Mouse (Mus musculus): ENCODE measurements around the gene Gm20388. TPM values are rescaled to one million over a fixed set of nuclear protein-coding genes. Genes with fewer than 3 reads are reported as not detected.
"Not testable (repeated sequence)": the region's sequence is repeated elsewhere in the genome, so short reads cannot be mapped to it uniquely, and the experiment has no call there.

The Gm20388 gene
- total RNA-seq, 2 experiments from 2014 or later, result 10.3 to 10.6 TPM

GRCm38 (mm10) chr8:121589205-121589726 is 1678.6 kb downstream of the Gm20388 start:
- no peak for DNase-seq (ENCODE audit: low spot score in 2 of 2)
- intact Hi-C loops (cut with DNase I), result no loop called here

DNA sequence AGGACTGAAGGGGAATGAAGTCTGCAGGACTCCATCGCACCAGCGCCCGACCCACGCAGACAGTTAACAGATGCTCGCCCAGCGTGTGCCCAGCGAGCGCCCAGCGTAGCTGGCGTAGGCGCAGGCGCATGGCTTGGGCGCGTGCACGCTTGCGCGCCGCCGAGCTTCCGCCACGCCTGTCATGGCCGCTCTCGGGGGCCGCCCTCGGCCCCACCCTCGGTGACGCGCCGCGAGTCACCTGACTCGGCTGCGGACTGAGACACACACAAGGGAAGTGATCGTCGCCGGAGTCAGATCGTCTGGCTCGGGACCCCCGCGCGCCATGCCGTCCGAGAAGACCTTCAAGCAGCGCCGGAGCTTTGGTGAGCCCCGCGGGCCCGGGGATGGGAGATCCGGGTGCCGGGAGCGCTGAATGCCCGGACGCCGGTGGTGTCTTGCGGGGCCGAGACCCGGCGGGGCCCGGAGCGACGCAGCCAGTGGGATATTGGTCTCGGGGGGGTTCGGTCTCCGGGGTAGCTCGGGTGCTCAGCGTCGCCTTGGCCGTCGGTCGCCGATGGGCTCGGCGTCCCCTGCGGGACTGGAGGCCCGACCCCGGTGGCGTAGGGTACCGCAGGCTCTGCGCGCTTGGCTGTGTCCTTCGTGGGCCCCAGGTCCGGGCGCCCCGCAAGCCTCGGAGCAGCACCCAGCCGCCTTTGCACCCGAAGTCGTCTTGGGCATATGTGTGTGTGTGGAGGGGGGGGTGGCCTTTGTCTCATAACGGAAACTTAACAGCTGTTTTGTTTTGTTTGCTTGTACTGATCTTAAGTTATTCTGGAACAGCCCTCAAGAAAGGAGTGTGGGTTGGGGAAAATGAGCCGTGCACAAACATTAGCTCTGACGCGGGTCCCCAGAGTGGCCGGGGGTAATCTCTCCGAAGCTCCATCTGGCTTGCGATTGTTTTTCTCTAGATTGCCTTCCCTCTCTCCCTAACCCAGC is 1679.8 kb downstream of the Gm20388 start, which contains the start of gene Map1lc3b:
Gene Map1lc3b (plus strand): TSS at position 159 of the 975 bp plus-strand sequence.
- intact Hi-C loops (cut with DNase I), result no loop called here
- peak; percentile 94 to 98 for DNase-seq (ENCODE audit: low spot score in 2 of 2)

DNA sequence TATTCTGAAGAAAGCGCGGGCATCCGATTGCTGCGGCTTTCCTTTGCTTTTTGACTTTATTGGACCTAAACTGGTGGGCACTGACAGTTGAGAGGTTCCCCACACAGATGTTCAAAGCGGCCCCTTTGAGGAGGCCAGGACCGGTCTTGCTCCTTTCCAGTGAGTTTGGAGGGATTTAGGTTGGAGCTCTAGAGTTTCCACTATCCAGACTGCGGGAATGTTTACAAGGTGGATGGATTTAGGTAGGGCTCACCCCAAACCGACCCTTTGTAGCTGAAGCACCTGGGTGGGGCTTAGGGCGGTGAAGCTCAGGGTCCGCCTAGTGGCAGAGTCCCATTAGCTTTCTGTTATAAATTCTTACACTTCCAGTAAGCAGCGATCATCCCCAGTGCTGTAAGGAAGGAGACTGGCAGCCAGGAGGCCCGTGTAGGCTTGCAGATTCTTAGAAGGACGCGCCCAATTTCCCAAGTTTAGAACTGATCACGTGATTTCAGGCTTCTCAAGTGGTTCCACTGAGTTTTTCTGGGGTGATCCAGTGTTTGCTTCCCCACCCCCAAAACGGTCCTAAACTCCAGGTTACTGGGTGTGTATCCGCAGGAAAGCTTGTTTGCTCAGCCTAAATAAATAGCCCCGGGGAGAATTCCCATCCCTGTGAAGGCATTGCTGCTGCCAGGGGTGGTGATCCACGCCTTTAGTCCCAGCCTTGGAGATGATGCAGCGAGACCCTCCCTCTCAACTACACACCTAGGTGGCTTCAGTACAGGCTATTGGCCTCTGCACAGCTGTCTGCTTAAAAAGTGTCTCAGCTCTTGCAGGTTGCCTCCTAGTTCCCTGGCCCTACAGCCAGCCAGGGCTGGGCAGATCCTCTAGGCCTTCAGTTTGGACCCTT is 1680.8 kb downstream of the Gm20388 start:
- intact Hi-C loops (cut with DNase I), result no loop called here
- DNase-seq (ENCODE audit: low spot score in 2 of 2), result no peak

DNA sequence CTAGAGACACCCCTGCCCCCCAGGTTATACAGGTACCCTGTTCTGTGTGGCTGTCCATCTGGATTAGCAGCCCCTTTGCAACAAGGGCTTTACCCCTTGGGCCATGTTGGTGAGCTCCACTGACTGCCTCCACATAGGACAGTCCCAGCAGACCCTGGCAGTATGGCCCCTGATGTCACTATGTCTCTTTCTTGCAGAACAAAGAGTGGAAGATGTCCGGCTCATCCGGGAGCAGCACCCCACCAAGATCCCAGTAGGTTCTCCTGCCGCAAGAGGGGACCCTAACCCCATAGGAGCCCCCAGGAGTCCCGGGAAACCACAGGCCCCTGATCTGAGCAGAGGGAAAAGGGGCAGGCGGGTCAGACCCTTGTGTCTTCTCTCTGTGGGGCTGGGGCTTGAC is 1682.7 kb downstream of the Gm20388 start:
- DNase-seq (ENCODE audit: low spot score in 2 of 2), result no peak
- intact Hi-C loops (cut with DNase I), result no loop called here

- intact Hi-C loops (cut with DNase I), result no loop called here
- no peak for DNase-seq (ENCODE audit: low spot score in 2 of 2)
Observed at GRCm38 (mm10) chr8:121593983-121594382, 1683.3 kb downstream of the Gm20388 start.

DNA sequence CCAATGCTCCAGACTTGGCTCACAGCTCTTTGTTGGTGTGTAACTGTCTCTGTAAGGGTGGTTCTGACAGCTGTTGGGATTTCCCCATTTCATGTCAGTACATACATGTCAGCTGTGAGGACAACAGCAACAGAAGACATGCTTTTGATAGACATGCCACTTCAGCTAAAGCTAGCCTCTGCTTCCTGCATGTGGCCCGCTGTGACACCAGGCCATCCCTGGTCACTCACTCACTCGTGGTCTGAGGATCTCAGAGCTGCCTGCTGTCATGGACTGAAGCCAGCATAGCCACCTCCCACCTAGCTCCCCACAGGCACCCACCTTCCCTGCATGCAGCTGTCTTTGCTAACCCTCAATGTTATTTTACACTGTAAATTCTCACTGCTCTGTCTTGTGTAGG is 1686.9 kb downstream of the Gm20388 start:
- intact Hi-C loops (cut with DNase I), result loop anchor here (5.0 kb wide), 1 partner anchor 50 kb away; no protein-coding TSS in a partner anchor
- not testable (repeated sequence) for DNase-seq (ENCODE audit: low spot score in 2 of 2)

DNA sequence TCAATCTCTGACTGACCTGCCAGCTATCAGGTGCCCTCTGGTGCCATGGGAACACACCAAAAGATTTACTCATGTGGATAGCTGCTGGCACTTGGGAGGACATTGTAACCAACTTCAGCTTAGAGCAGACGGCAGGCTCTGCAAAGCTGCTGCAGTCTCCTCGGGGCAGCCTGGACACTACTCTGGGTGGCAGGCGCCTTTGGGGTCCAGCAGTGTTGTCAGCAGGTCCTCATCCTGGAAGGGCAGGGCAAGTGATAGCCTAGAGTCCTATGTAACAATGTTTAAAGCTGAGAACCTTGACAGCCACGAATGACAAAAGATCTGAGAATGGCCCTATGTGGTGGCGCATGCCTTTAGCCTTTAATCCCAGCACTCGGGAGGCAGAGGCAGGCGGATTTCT is 1687.5 kb downstream of the Gm20388 start:
- intact Hi-C loops (cut with DNase I), result loop anchor here (5.0 kb wide), 1 partner anchor 51 kb away; no protein-coding TSS in a partner anchor

DNA sequence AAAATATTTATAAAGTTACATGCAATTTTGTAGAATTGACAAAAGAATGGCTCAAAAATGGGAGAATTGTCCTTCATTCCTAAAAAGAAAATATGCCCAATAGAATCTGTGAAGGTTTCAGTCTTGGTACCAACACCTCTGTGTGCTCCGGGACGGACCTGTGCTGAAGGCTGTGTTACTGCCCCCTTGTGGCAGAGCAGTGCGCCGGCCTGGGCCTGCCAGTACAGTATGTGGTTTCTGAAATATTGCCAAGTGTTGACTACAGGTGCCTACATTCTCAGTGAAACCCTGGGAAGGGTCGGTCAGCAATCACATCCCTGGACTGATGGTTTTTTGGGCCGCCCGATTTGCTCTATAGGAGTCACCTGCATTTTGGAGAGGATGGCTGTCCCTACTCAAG is 1688.3 kb downstream of the Gm20388 start:
- intact Hi-C loops (cut with DNase I), result loop anchor here (5.0 kb wide), 1 partner anchor 52 kb away; no protein-coding TSS in a partner anchor
- peak; percentile 62 to 69 for DNase-seq (ENCODE audit: low spot score in 2 of 2)

More for the DNA sequence above, 1687.5 kb downstream of the Gm20388 start:
- no peak for DNase-seq (ENCODE audit: low spot score in 2 of 2)

DNA sequence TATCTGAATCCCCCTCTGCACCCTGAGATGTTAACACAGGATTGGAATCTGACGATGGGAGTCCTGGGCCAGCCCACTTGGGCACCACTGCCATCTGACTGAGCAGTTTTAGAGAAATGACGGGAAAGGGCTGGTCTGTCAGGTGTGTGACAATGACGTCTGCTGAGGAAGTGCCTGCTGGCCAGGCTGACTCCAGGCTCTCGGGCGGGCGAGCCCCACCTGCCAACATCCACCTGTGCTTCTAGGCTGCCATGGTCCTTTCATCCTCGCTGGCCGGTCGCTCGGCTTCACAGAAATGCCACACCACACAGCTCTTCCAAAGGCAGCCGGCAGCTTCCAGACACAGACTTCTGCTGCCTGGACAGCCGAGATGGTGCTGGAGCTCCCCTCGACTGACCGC is 1689.2 kb downstream of the Gm20388 start:
- intact Hi-C loops (cut with DNase I), result loop anchor here (5.0 to 10.0 kb wide), 3 partner anchors 52 to 305 kb away; partner anchors contain the start of genes Slc7a5 and Zcchc14
- DNase-seq (ENCODE audit: low spot score in 2 of 2), result no peak

- DNase-seq (ENCODE audit: low spot score in 2 of 2), result no peak
- intact Hi-C loops (cut with DNase I), result loop anchor here (2.0 to 10.0 kb wide), 3 partner anchors 50 to 302 kb away; partner anchors contain the start of genes Slc7a5 and Zcchc14
Observed at GRCm38 (mm10) chr8:121602411-121602810, 1691.8 kb downstream of the Gm20388 start.

DNA sequence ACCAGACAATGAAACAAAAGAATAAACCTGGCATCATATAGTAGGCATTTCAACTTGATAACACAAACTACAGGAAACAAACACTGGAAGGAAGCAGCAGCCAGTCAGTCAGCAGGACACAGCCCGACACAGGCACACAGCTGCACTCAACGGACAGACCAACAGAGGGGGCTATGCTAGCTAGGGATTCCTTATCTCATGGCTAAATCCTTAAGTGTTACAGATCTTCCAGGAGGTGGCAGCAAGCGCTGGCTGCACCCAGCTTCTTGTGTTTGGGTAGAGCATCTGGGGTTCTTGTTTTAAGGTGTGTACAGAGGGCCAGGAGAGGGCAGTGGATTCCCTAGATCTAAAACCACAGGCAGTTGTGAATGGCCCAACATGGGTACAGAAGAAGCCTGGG is 1692.2 kb downstream of the Gm20388 start:
- peak; percentile 75 to 79 for DNase-seq (ENCODE audit: low spot score in 2 of 2)
- intact Hi-C loops (cut with DNase I), result loop anchor here (2.0 to 10.0 kb wide), 3 partner anchors 49 to 302 kb away; partner anchors contain the start of genes Slc7a5 and Zcchc14

DNA sequence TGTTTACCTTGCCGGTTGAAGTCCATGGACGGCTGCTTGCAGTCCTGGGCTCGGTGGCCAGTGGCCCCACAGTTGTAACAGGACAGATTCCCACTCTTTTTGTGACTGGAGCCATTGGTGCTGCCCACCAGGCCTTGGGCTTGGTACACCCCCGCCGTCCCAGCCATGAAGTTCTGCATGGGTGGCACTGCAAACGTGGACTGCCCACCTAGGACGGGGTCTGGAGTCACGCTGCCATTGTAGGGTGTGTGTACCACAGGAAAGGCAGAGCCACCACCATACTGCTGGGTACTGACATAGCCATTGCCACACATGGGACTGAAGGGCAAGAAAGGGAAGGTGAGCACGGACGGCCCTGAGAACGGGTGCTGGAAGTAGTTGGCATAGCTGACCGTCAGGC is 1693.2 kb downstream of the Gm20388 start:
- intact Hi-C loops (cut with DNase I), result loop anchor here (2.0 to 10.0 kb wide), 3 partner anchors 48 to 301 kb away; partner anchors contain the start of genes Slc7a5 and Zcchc14
- DNase-seq (ENCODE audit: low spot score in 2 of 2), result no peak

DNA sequence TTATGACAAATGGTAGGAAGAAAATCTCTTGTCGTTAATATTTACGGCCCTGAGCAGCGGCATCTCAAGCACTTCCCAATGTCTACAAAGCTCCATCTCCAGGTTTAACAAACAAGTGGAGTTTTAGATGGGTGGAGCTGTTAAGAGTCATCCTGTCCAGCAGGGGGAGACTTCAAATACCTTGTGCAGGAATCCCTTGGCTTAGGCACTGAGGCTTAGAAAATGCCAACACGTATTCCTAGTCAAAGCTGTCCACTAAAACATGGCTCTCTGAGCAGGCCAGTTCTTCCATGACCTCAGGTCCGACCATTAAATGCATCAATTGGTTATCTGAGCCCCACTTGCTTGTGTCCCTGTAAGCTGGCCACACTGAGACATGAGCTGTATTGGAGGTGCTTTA is 1697.0 kb downstream of the Gm20388 start:
- no peak for DNase-seq (ENCODE audit: low spot score in 2 of 2)
- intact Hi-C loops (cut with DNase I), result loop anchor here (10.0 kb wide), 1 partner anchor 297 kb away; the partner anchor contains the start of gene Slc7a5

GRCm38 (mm10) chr8:121609251-121609650 is 1698.6 kb downstream of the Gm20388 start:
- DNase-seq (ENCODE audit: low spot score in 2 of 2), result no peak
- intact Hi-C loops (cut with DNase I), result loop anchor here (10.0 kb wide), 1 partner anchor 296 kb away; the partner anchor contains the start of gene Slc7a5

GRCm38 (mm10) chr8:121609916-121610315 is 1699.3 kb downstream of the Gm20388 start:
- intact Hi-C loops (cut with DNase I), result loop anchor here (10.0 kb wide), 1 partner anchor 295 kb away; the partner anchor contains the start of gene Slc7a5
- DNase-seq (ENCODE audit: low spot score in 2 of 2), result no peak

DNA sequence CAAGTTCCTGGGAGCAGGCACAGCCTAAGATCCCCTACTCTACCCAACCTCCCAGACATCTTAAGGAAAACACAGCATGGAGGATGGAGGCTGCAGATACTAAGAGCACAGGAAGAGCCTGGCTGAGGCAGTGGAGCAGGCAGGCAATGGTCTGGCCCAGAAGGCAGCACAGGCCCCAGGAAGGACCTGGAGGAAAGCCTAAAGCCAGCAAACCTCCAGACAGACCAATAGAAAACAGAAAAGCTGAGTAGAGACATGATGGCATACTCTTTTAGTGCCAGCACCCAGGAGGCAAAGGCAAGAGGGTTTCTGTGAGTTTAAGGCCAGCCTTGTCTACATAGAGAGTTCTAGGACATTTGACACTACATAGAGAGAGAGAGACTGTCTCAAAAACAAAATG is 1702.8 kb downstream of the Gm20388 start:
- no peak for DNase-seq (ENCODE audit: low spot score in 2 of 2)
- intact Hi-C loops (cut with DNase I), result no loop called here

DNA sequence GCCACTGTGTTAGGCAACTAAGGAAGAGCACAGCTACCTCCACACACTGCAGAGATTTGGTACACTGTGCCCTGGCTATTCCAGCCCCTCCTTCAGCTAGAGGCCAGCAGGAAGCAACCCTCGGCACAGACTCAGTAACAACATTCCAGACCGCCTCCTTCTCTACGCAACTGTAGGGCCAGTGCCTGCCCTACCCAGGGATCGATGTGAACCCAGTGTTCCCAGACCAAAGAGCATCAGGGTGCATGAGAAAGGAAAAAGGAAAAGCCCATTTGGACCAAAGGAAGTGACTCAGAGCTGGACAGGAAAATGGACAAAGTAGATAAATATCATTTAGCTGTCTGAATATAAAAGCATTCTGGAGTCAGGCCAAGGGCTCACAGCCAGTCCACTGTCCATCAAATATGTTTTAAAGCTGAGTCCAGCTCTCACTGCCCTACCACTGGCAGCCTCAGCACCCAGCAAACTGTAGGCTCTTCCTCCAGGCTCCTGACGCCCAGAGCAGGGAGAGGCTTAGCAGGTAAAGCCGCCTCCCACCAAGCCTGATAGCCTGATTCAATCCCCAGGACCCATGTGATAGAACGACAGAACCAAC is 1708.9 kb downstream of the Gm20388 start:
- no peak for DNase-seq (ENCODE audit: low spot score in 2 of 2)
- intact Hi-C loops (cut with DNase I), result no loop called here

GRCm38 (mm10) chr8:121620801-121621516 is 1710.3 kb downstream of the Gm20388 start:
- intact Hi-C loops (cut with DNase I), result no loop called here
- DNase-seq (ENCODE audit: low spot score in 2 of 2), result no peak
